Mouse (Mus musculus) MEL (cell line): ENCODE results near the gene Slc17a7. TPM values are rescaled to one million over a fixed set of nuclear protein-coding genes. Genes with fewer than 3 reads are reported as not detected.

Experiments used
- DNase-seq: peaks from one replicate; pipeline ENCODE4 v3.0.0; 2011; ENCODE audit warnings: low read depth, low spot score
- H3K27ac ChIP-seq: 2 replicates; pipeline ENCODE4 v1.5.1; 2012; ENCODE audit warnings: low read depth, mild to moderate bottlenecking, control low read depth, low read length, moderate library complexity; ENCODE audit not compliant: control insufficient read depth
- H3K27me3 ChIP-seq, 2 experiments: fragments of 150-350 bp in 1 of 2; sonication (generic) in 1 of 2; 2 replicates each; pipeline ENCODE4 v1.6.1; 2012; ENCODE audit warnings: low read length in 2 of 2, mild to moderate bottlenecking in 2 of 2, improper control_type of control experiment in 1 of 2, moderate library complexity in 1 of 2; ENCODE audit not compliant: insufficient read depth in 2 of 2, control insufficient read depth in 1 of 2
- H3K36me3 ChIP-seq, 2 experiments: 2 replicates each; pipeline ENCODE4 v1.6.1; 2012 to 2014; ENCODE audit warnings: low read length in 2 of 2, improper control_type of control experiment in 1 of 2, inconsistent platforms in 1 of 2, mild to moderate bottlenecking in 1 of 2; ENCODE audit not compliant: insufficient read depth in 2 of 2, control insufficient read depth in 1 of 2
- H3K4me1 ChIP-seq, 2 experiments: fragments of 150-350 bp in 1 of 2; sonication (generic) in 1 of 2; 2 replicates each; pipeline ENCODE4 v1.6.1; 2012; ENCODE audit warnings: low read length in 2 of 2, improper control_type of control experiment in 1 of 2, mild to moderate bottlenecking in 1 of 2; ENCODE audit not compliant: insufficient read depth in 2 of 2, control insufficient read depth in 1 of 2
- H3K4me3 ChIP-seq, 2 experiments: fragments of 150-350 bp in 1 of 2; sonication (generic) in 1 of 2; 2 replicates each; pipeline ENCODE4 v1.5.1; 2012; ENCODE audit warnings: low read depth in 2 of 2, low read length in 2 of 2, mild to moderate bottlenecking in 2 of 2, moderate library complexity in 2 of 2, control low read depth in 1 of 2, improper control_type of control experiment in 1 of 2; ENCODE audit not compliant: control insufficient read depth in 1 of 2, insufficient read depth in 1 of 2
- H3K79me2 ChIP-seq: 2 replicates; pipeline ENCODE4 v1.6.1; 2012; ENCODE audit warnings: mild to moderate bottlenecking, low read length, moderate library complexity; ENCODE audit not compliant: control insufficient read depth, poor library complexity, insufficient read depth
- H3K9ac ChIP-seq: 2 replicates; pipeline ENCODE4 v1.6.1; 2012; ENCODE audit warnings: low read depth, mild to moderate bottlenecking, control low read depth, low read length, moderate library complexity; ENCODE audit not compliant: control insufficient read depth, poor library complexity, severe bottlenecking
- H3K9me3 ChIP-seq: fragments of 150-350 bp; sonication (generic); replicated peaks from 2 replicates; pipeline ENCODE4 v1.6.1; 2012; ENCODE audit warnings: mild to moderate bottlenecking, low read length, improper control_type of control experiment, moderate library complexity; ENCODE audit not compliant: insufficient read depth
- BHLHE40 ChIP-seq: IDR thresholded peaks from 2 replicates; pipeline ENCODE4 v1.6.1; 2012; ENCODE audit warnings: low read depth, mild to moderate bottlenecking, inconsistent platforms, low read length, improper control_type of control experiment, borderline replicate concordance
- E2F4 ChIP-seq: IDR thresholded peaks from 2 replicates; pipeline ENCODE4 v1.6.1; 2011; ENCODE audit warnings: low read depth, low read length, improper control_type of control experiment, borderline replicate concordance
- ELF1 ChIP-seq: IDR thresholded peaks from 2 replicates; pipeline ENCODE4 v1.6.1; 2014; ENCODE audit warnings: low read depth, mild to moderate bottlenecking, inconsistent platforms, low read length, improper control_type of control experiment, moderate library complexity
- GATA1 ChIP-seq: IDR thresholded peaks from 2 replicates; pipeline ENCODE4 v1.6.1; 2011; ENCODE audit warnings: low read depth, low read length, improper control_type of control experiment
- MXI1 ChIP-seq: IDR thresholded peaks from 2 replicates; pipeline ENCODE4 v1.6.1; 2011; ENCODE audit warnings: mild to moderate bottlenecking, low read depth, low read length, improper control_type of control experiment
- MYC ChIP-seq: IDR thresholded peaks from 2 replicates; pipeline ENCODE4 v1.6.1; 2011; ENCODE audit warnings: low read depth, mild to moderate bottlenecking, low read length, improper control_type of control experiment, moderate library complexity
- NELFE ChIP-seq: IDR thresholded peaks from 2 replicates; pipeline ENCODE4 v1.6.1; 2011; ENCODE audit warnings: low read depth, low read length, improper control_type of control experiment
- POLR2A ChIP-seq, 2 experiments: IDR thresholded peaks; 2 replicates each; pipeline ENCODE4 v1.6.1; 2011 to 2012; ENCODE audit warnings: low read length in 2 of 2, mild to moderate bottlenecking in 2 of 2, control low read depth in 1 of 2, improper control_type of control experiment in 1 of 2, low read depth in 1 of 2, moderate library complexity in 1 of 2; ENCODE audit not compliant: control insufficient read depth in 1 of 2, insufficient read depth in 1 of 2, poor library complexity in 1 of 2
- POLR2AphosphoS5 ChIP-seq: IDR thresholded peaks from 2 replicates; pipeline ENCODE4 v1.6.1; 2012; ENCODE audit warnings: low read depth, borderline replicate concordance, mild to moderate bottlenecking, inconsistent platforms, low read length, moderate library complexity, mixed read lengths
- SMC3 ChIP-seq: IDR thresholded peaks from 2 replicates; pipeline ENCODE4 v1.6.1; 2011; ENCODE audit warnings: low read depth, low read length, improper control_type of control experiment
- TAL1 ChIP-seq: IDR thresholded peaks from 2 replicates; pipeline ENCODE4 v1.6.1; 2012; ENCODE audit warnings: mild to moderate bottlenecking, inconsistent platforms, low read length, moderate library complexity, mixed read lengths
- TBP ChIP-seq: IDR thresholded peaks from 2 replicates; pipeline ENCODE4 v1.8.0; 2011; ENCODE audit warnings: low read depth, low read length, improper control_type of control experiment
- TCF12 ChIP-seq: IDR thresholded peaks from 2 replicates; pipeline ENCODE4 v1.6.1; 2014; ENCODE audit warnings: low read depth, mild to moderate bottlenecking, inconsistent platforms, low read length, improper control_type of control experiment, moderate library complexity
- USF2 ChIP-seq, 2 experiments: IDR thresholded peaks; 2 replicates each; pipeline ENCODE4 v1.6.1; 2011 to 2012; ENCODE audit warnings: improper control_type of control experiment in 2 of 2, low read length in 2 of 2, borderline replicate concordance in 1 of 2, inconsistent platforms in 1 of 2, low read depth in 1 of 2, mild to moderate bottlenecking in 1 of 2; ENCODE audit not compliant: insufficient read depth in 1 of 2
- ZNF384 ChIP-seq: IDR thresholded peaks from 2 replicates; pipeline ENCODE4 v1.6.1; 2012; ENCODE audit warnings: low read depth, mild to moderate bottlenecking, inconsistent platforms, low read length, improper control_type of control experiment
- polyA plus RNA-seq, 2 experiments: library from polyadenylated mRNA; stranded (reverse) in 1 of 2; unstranded in 1 of 2; fragments of >175 nt in 1 of 2; fragments of >200 nt in 1 of 2; gene quantifications; 2 replicates each; pipeline versions ENCODE4 v1.2.1 to v1.2.4; 2012; ENCODE audit warnings: low replicate concordance in 2 of 2, low read depth in 1 of 2; ENCODE audit not compliant: insufficient read length in 2 of 2, insufficient read depth in 1 of 2, missing spikeins in 1 of 2
- total RNA-seq: library from RNA; depleted of rRNA; stranded (reverse); fragments of 300-350 nt; gene quantifications from 2 replicates; pipeline ENCODE4 v1.2.3, GENCODE M21; 2012

Slc17a7 gene
- total and polyA plus RNA-seq, 3 experiments: 0.23 to 1.0 TPM; not detected in 1

- no peak overlapping the region for H3K4me3 ChIP-seq
- no peaks in the 10 kb centered on the region; a peak in 2 of 4 replicates for H3K4me1 ChIP-seq
- H3K9ac ChIP-seq: no peak overlapping the region
- H3K9me3 ChIP-seq: no peaks in the 10 kb centered on the region
- no peak for DNase-seq
- TF ChIP-seq E2F4 (no peak), POLR2A (IDR thresholded peaks at IDR 0.05; ENCODE audit: control insufficient read depth in 1 of 2, insufficient read depth in 1 of 2, low read depth in 1 of 2, low read length in 2 of 2, poor library complexity in 1 of 2) (no peak), BHLHE40 (no peak), MXI1 (no peak), TCF12 (no peak), ZNF384 (no peak), USF2 (IDR thresholded peaks at IDR 0.05; ENCODE audit: borderline replicate concordance in 1 of 2, insufficient read depth in 1 of 2, low read depth in 1 of 2, low read length in 2 of 2) (no peak), ELF1 (no peak), POLR2AphosphoS5 (no peak), TBP (no peak)
- no peak overlapping the region for H3K27ac ChIP-seq
- no peaks in the 10 kb centered on the region for H3K79me2 ChIP-seq
- H3K36me3 ChIP-seq: no peaks in the 10 kb centered on the region
- H3K27me3 ChIP-seq: peaks cover 4 to 9% of the 10 kb centered on the region in 2 experiments
Measured at GRCm38 (mm10) chr7:45166950-45167401, 3.2 kb downstream of the Slc17a7 start.

- no peak for DNase-seq
- Histone ChIP-seq H3K79me2 (no peaks in the 10 kb centered on the region), H3K4me1 (no peaks in the 10 kb centered on the region), H3K9ac (no peak overlapping the region), H3K36me3 (no peaks in the 10 kb centered on the region), H3K9me3 (no peaks in the 10 kb centered on the region), H3K4me3 (no peak overlapping the region), H3K27me3 (peaks cover 4 to 9% of the 10 kb centered on the region in 2 experiments), H3K27ac (no peak overlapping the region)
- TF ChIP-seq NELFE (no peak), TAL1 (no peak), TCF12 (no peak), SMC3 (no peak), MYC (no peak), GATA1 (no peak)
Measured at GRCm38 (mm10) chr7:45167761-45168445, 4.2 kb downstream of the Slc17a7 start.
